Mouse (Mus musculus) forebrain, embryonic 10.5 days (tissue): ENCODE results near the gene Msh4. TPM values are rescaled to one million over a fixed set of nuclear protein-coding genes. Genes with fewer than 3 reads are reported as not detected.
A peak's percentile ranks its signal among the peaks of the same experiment; 100 is the strongest.

Source experiments
- DNase-seq: peaks from one replicate; pipeline ENCODE4 v3.0.0-alpha.2; 2017; ENCODE audit warnings: low spot score; ENCODE audit errors: extremely low spot score
- H3K27ac ChIP-seq: fragments of 300-500 bp; sonication (generic); 2 replicates; pipeline ENCODE4 v1.5.1; 2016; ENCODE audit warnings: mild to moderate bottlenecking
- H3K27me3 ChIP-seq: fragments of 300-500 bp; sonication (generic); 2 replicates; pipeline ENCODE4 v1.6.1; 2016; ENCODE audit warnings: mild to moderate bottlenecking; ENCODE audit not compliant: poor library complexity, severe bottlenecking
- H3K36me3 ChIP-seq: fragments of 300-500 bp; sonication (generic); replicated peaks from 2 replicates; pipeline ENCODE4 v1.6.1; 2016; ENCODE audit warnings: mild to moderate bottlenecking, moderate library complexity
- H3K4me1 ChIP-seq: fragments of 300-500 bp; sonication (generic); 2 replicates; pipeline ENCODE4 v1.6.1; 2016
- H3K4me3 ChIP-seq: fragments of 300-500 bp; sonication (generic); 2 replicates; pipeline ENCODE4 v1.5.1; 2016; ENCODE audit warnings: mild to moderate bottlenecking, moderate library complexity
- H3K9me3 ChIP-seq: fragments of 300-500 bp; sonication (generic); 2 replicates; pipeline ENCODE4 v1.6.1; 2016; ENCODE audit warnings: mild to moderate bottlenecking, moderate library complexity
- WGBS: fragments of 180-500 bp; shearing (Covaris S2); methylation state at CpG from one replicate; pipeline ENCODE4 v1.1.7; 2016; 5-methylcytosine and 5-hydroxymethylcytosine counted together
- polyA plus RNA-seq: library from polyadenylated mRNA; unstranded; fragments of >200 nt; fragmentation: Nextera tagmentation; extraction: Ambion mirVana; gene quantifications from 2 replicates; pipeline ENCODE4 v1.2.1, GENCODE M21; 2016

The Msh4 gene
- polyA plus RNA-seq, result 0.07 and 0.12 TPM in 2 replicates

DNA sequence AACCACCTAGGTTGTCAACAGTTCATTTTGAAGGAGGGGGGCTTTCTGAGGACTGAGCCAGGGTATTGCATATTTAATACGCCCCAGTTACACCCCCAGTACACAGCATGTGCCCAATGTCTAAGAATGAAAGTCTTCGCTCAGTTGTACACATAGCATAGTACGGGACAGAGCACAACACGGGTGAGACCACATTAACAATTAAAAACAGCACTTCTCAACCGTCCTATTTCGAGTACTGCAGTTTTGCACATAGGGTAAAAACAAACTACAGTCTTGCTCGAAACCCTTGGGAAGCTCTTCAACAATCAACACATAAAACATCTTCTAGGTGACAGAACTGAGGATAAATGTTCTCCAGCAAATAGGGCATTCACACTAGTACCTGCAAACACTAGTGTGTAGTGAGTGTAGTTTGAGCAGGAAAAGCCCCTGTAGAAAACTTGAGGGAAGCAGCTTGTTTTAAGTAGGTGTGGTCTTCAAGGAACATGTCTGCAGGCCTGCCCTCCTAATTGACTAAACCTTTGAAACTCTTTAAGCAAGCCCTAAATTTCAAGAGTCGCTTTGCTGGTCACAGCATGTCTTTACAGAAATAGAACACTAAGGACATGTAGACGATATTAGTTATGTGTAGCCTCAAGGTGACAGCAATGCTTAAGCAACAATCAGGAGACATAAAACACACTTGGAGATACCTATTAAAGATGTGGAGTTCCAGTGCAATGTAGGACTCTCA is at the start of gene Msh4:
Msh4 (minus strand) TSS at position 3 of the 736 bp plus-strand sequence.
- WGBS, result 88% methylated on average over 9 of the region's 9 CpGs
- no peak within 1 kb of the TSS for H3K4me3 ChIP-seq
- no peak within 1 kb of the TSS for H3K27ac ChIP-seq
- no peak for DNase-seq
- no peaks in the 10 kb centered on the region for H3K27me3 ChIP-seq
- no peaks in the 10 kb centered on the region for H3K9me3 ChIP-seq
- peaks cover 40% of the 10 kb centered on the region for H3K4me1 ChIP-seq
- H3K36me3 ChIP-seq, result peaks cover 82% of the 10 kb centered on the region

DNA sequence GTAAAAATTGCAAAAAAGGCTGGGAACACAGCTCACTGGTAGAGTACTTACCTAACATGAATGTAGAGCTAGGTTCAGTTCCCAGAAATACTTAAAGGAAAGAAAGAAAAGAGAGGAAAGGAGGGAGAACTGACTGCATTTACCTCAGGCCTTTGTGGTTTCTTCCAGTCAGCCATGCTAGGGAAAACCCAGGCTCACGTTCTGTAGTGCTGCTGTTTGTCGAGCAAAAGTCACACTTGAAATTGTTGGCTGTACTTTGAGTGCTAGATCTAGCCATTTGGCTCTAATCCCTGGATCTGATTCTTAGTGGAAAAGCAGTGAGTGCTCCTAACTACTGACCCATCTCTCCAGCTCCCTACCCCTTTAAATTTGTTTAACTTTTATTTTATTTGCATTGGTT is 42.2 kb upstream of the Msh4 start:
- Histone ChIP-seq H3K9me3 (no peaks in the 10 kb centered on the region), H3K36me3 (no peaks in the 10 kb centered on the region), H3K4me3 (no peak overlapping the region), H3K4me1 (peaks cover 16% of the 10 kb centered on the region), H3K27me3 (no peaks in the 10 kb centered on the region), H3K27ac (no peak overlapping the region)
- 79% methylated on average over 2 of the region's 2 CpGs for WGBS
- DNase-seq, result no peak

GRCm38 (mm10) chr3:153947271-153947670 is 41.3 kb upstream of the Msh4 start:
- peaks cover 25% of the 10 kb centered on the region for H3K4me1 ChIP-seq
- 81% methylated on average over 4 of the region's 4 CpGs for WGBS

DNA sequence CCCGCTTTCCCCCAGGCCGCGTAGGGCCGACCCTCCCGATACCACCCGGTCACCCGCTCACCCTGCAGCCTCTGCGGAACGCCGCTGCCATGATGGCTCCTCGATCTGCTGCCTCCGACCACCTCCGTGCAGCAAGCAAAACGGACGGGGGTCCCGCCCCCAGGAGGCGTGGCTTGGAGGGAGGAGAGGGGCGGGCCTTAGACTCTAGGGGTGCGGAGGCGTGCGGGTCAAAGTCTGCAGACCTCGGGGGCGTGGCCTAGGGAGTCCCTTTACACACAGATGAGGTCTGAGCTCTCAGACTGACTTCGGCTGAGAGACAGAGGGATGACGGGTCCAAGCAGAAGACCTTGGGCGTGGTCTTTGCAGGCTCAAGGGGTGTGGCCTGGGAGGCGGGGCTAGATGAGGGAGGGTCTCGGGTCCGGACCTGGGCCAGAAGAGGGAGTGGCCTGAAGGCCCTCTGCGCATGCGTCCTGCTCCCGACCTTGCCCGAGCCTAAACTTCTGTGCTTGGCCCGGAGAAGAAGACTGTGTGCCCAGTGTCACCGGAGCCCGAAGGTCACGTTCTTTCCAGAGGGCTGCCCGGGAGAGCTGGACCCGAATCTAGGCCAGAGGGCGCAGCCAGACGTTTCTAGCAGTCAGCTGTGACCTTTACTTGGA is 38.5 kb upstream of the Msh4 start, which contains the start of gene Acadm:
Acadm (minus strand) TSS at position 298 of the 656 bp plus-strand sequence.
- peak; percentile 99 for DNase-seq
- Histone ChIP-seq H3K4me3 (peak within 1 kb of the TSS; percentile 83), H3K9me3 (no peaks in the 10 kb centered on the region), H3K27ac (peak within 1 kb of the TSS; percentile 92), H3K36me3 (peaks cover 18% of the 10 kb centered on the region), H3K4me1 (peaks cover 25% of the 10 kb centered on the region), H3K27me3 (no peaks in the 10 kb centered on the region)
- WGBS, result under 1% methylated on average over 41 of the region's 41 CpGs

More at GRCm38 (mm10) chr3:153947271-153947670, 41.3 kb upstream of the Msh4 start:
- Histone ChIP-seq H3K9me3 (no peaks in the 10 kb centered on the region), H3K4me3 (no peak overlapping the region), H3K36me3 (no peaks in the 10 kb centered on the region), H3K27me3 (no peaks in the 10 kb centered on the region), H3K27ac (no peak overlapping the region)
- no peak for DNase-seq

DNA sequence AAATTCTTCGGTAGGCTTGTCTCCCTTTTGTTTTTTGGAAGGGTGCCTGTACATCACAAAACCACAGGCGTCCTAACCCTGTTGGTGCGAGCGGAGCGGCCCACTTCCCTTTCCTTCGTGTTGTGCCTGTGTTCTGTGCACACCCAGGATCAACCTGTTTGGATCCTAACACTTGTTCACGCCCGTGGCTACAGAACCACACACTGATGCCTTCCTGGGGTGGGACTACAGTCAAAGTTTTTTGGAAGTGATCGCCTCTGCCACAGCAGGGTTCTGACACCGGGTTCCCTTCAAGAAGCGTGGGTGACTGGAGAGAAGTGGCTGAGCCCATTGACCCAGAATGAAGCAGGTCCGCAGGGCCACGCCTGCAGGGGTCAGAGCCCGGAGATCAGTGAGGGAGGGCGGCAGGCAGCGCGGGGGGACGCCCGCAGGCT is 38.0 kb upstream of the Msh4 start:
- H3K4me3 ChIP-seq, result peak overlapping the region; percentile 83
- H3K27ac ChIP-seq, result peak overlapping the region; percentile 92
- WGBS, result 2% methylated on average over 19 of the region's 19 CpGs
- H3K4me1 ChIP-seq, result peaks cover 25% of the 10 kb centered on the region
- no peaks in the 10 kb centered on the region for H3K9me3 ChIP-seq
- no peaks in the 10 kb centered on the region for H3K27me3 ChIP-seq
- peaks cover 18% of the 10 kb centered on the region for H3K36me3 ChIP-seq
- DNase-seq, result no peak

- Histone ChIP-seq H3K27ac (no peak overlapping the region), H3K27me3 (no peaks in the 10 kb centered on the region), H3K9me3 (no peaks in the 10 kb centered on the region), H3K4me3 (peak overlapping the region; percentile 83), H3K4me1 (peaks cover 25% of the 10 kb centered on the region), H3K36me3 (peaks cover 22% of the 10 kb centered on the region)
- DNase-seq, result no peak
- 76% methylated on average over 12 of the region's 12 CpGs for WGBS
Measured at GRCm38 (mm10) chr3:153943003-153943640, 37.2 kb upstream of the Msh4 start.

DNA sequence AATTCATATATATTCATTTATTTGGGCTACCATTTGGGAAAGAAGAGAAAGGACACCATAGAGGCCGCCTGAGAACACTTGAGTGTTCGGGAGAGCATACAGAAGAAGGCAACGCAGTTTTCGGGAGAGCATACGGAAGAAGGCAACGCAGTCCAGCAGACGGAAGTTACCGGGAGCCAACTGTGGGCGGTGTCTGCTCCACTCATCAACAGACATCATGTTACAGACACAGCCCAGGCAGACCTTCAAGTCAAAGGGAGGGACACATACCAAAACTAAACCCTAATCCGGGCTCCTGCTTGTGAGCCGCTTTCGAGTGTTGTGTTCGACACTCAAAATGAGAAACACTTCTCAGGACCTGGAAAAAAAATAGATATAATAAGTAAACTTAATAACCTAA is 35.7 kb upstream of the Msh4 start:
- WGBS, result 98% methylated on average over 13 of the region's 13 CpGs
- no peak overlapping the region for H3K4me3 ChIP-seq
- no peak for DNase-seq

DNA sequence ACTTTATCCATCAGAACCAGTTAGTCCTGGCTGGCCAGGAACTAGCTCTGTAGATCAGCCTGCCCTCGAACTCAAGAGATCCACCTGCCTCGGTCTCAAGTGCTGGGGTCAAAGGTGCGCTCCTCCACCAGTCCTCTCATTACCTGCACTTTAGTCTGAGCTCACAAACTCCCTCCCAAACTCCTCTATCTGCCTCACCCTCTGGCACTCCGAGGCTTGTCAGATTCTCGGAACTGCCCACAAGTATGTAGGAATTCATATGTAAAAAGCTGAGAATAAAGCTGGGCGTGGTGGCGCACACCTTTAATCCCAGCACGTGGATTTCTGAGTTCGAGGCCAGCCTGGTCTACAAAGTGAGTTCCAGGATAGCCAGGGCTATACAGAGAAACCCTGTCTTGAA is 34.5 kb upstream of the Msh4 start:
- no peak for DNase-seq
- Histone ChIP-seq H3K27ac (no peak overlapping the region), H3K27me3 (no peaks in the 10 kb centered on the region), H3K4me3 (no peak overlapping the region), H3K9me3 (no peaks in the 10 kb centered on the region), H3K36me3 (peaks cover 46% of the 10 kb centered on the region), H3K4me1 (peaks cover 25% of the 10 kb centered on the region)
- 93% methylated on average over 9 of the region's 9 CpGs for WGBS

More for the DNA sequence above, 35.7 kb upstream of the Msh4 start:
- Histone ChIP-seq H3K4me1 (peaks cover 25% of the 10 kb centered on the region), H3K27ac (no peak overlapping the region), H3K36me3 (peaks cover 36% of the 10 kb centered on the region), H3K9me3 (no peaks in the 10 kb centered on the region), H3K27me3 (no peaks in the 10 kb centered on the region)

GRCm38 (mm10) chr3:153940021-153940420 is 34.1 kb upstream of the Msh4 start:
- DNase-seq, result no peak
- H3K9me3 ChIP-seq, result no peaks in the 10 kb centered on the region
- H3K4me3 ChIP-seq, result no peak overlapping the region
- peaks cover 51% of the 10 kb centered on the region for H3K36me3 ChIP-seq
- WGBS, result 89% methylated on average over 8 of the region's 8 CpGs
- H3K27me3 ChIP-seq, result no peaks in the 10 kb centered on the region
- no peak overlapping the region for H3K27ac ChIP-seq
- H3K4me1 ChIP-seq, result peaks cover 22% of the 10 kb centered on the region

- Histone ChIP-seq H3K9me3 (no peaks in the 10 kb centered on the region), H3K36me3 (peaks cover 74% of the 10 kb centered on the region), H3K4me3 (no peak overlapping the region), H3K27ac (no peak overlapping the region), H3K27me3 (no peaks in the 10 kb centered on the region), H3K4me1 (peaks cover under 1% of the 10 kb centered on the region; the same call in 1 of the 2 replicates)
- no peak for DNase-seq
- WGBS, result 93% methylated on average over 17 of the region's 17 CpGs
Measured at GRCm38 (mm10) chr3:153937116-153937810, 31.3 kb upstream of the Msh4 start.

- Histone ChIP-seq H3K27me3 (no peaks in the 10 kb centered on the region), H3K36me3 (peaks cover 79% of the 10 kb centered on the region)
- WGBS, result 93% methylated on average over 9 of the region's 9 CpGs
Measured at GRCm38 (mm10) chr3:153935878-153936277, 29.9 kb upstream of the Msh4 start.

GRCm38 (mm10) chr3:153932461-153932860 is 26.5 kb upstream of the Msh4 start:
- H3K4me1 ChIP-seq, result no peaks in the 10 kb centered on the region
- H3K9me3 ChIP-seq, result no peaks in the 10 kb centered on the region
- 93% methylated on average over 5 of the region's 5 CpGs for WGBS
- no peak overlapping the region for H3K4me3 ChIP-seq
- DNase-seq, result no peak
- peaks cover 88% of the 10 kb centered on the region for H3K36me3 ChIP-seq
- H3K27me3 ChIP-seq, result no peaks in the 10 kb centered on the region
- H3K27ac ChIP-seq, result no peak overlapping the region

More at GRCm38 (mm10) chr3:153935878-153936277, 29.9 kb upstream of the Msh4 start:
- H3K4me1 ChIP-seq, result no peaks in the 10 kb centered on the region
- no peaks in the 10 kb centered on the region for H3K9me3 ChIP-seq
- no peak for DNase-seq
- H3K27ac ChIP-seq, result no peak overlapping the region
- no peak overlapping the region for H3K4me3 ChIP-seq
